Mouse (Mus musculus) CH12.LX (cell line): ENCODE results near the gene Usp32. TPM values are rescaled to one million over a fixed set of nuclear protein-coding genes. Genes with fewer than 3 reads are reported as not detected.

Experiments
- DNase-seq: peaks from one replicate; pipeline ENCODE4 v3.0.0-alpha.2; 2013; ENCODE audit errors: extremely low read depth
- H3K27ac ChIP-seq: 2 replicates; pipeline ENCODE4 v1.5.1; 2012; ENCODE audit warnings: low read depth, mild to moderate bottlenecking, control low read depth, moderate library complexity; ENCODE audit not compliant: insufficient read depth
- H3K27me3 ChIP-seq: replicated peaks from 2 replicates; pipeline ENCODE3; 2012; ENCODE audit warnings: inconsistent platforms
- H3K36me3 ChIP-seq, 2 experiments: replicated peaks in 1 of 2; 2 replicates each; pipeline versions ENCODE3 to v1.6.1; 2012; ENCODE audit warnings: inconsistent platforms in 1 of 2, low read length in 1 of 2, mild to moderate bottlenecking in 1 of 2, mixed read lengths in 1 of 2, moderate library complexity in 1 of 2; ENCODE audit not compliant: control insufficient read depth in 1 of 2, insufficient read depth in 1 of 2
- H3K4me1 ChIP-seq, 2 experiments: 2 replicates each; pipeline ENCODE4 v1.6.1; 2012; ENCODE audit warnings: inconsistent platforms in 1 of 2, moderate library complexity in 1 of 2; ENCODE audit not compliant: insufficient read depth in 2 of 2, control insufficient read depth in 1 of 2
- H3K4me2 ChIP-seq: 2 replicates; pipeline ENCODE4 v1.6.1; 2012; ENCODE audit warnings: low read depth, mild to moderate bottlenecking, control low read depth; ENCODE audit not compliant: poor library complexity, insufficient read depth, severe bottlenecking
- H3K4me3 ChIP-seq, 3 experiments: fragments of 150-350 bp in 1 of 3; sonication (generic) in 1 of 3; replicated peaks in 1 of 3; 2 replicates each; pipeline versions ENCODE3 to v1.5.1; 2011 to 2012; ENCODE audit warnings: low read depth in 2 of 3, low read length in 2 of 3, mild to moderate bottlenecking in 2 of 3, moderate library complexity in 2 of 3, control low read depth in 1 of 3, improper control_type of control experiment in 1 of 3, inconsistent platforms in 1 of 3, mixed read lengths in 1 of 3; ENCODE audit not compliant: poor library complexity in 1 of 3
- H3K79me2 ChIP-seq: replicated peaks from 2 replicates; pipeline ENCODE4 v1.6.1; 2012; ENCODE audit warnings: mild to moderate bottlenecking, moderate library complexity; ENCODE audit not compliant: control insufficient read depth, poor library complexity, insufficient read depth, severe bottlenecking; ENCODE audit errors: extremely low read depth
- H3K9ac ChIP-seq: 2 replicates; pipeline ENCODE4 v1.6.1; 2012; ENCODE audit warnings: low read depth, mild to moderate bottlenecking, control low read depth, moderate library complexity; ENCODE audit not compliant: insufficient read depth
- H3K9me3 ChIP-seq: replicated peaks from 2 replicates; pipeline ENCODE3; 2012; ENCODE audit warnings: low read length, inconsistent platforms, mixed read lengths
- CTCF ChIP-seq, 2 experiments: IDR thresholded peaks in 1 of 2; conservative IDR thresholded peaks in 1 of 2; 2 replicates each; pipeline ENCODE4 v1.5.1; 2011 to 2012; ENCODE audit warnings: low read depth in 2 of 2, low read length in 2 of 2, improper control_type of control experiment in 1 of 2, inconsistent platforms in 1 of 2, mild to moderate bottlenecking in 1 of 2, moderate library complexity in 1 of 2
- ELF1 ChIP-seq: IDR thresholded peaks from 2 replicates; pipeline ENCODE4 v1.6.1; 2014; ENCODE audit warnings: low read depth, mild to moderate bottlenecking, inconsistent platforms, low read length, improper control_type of control experiment
- EP300 ChIP-seq: IDR thresholded peaks from 2 replicates; pipeline ENCODE4 v1.6.1; 2011; ENCODE audit warnings: low read length, improper control_type of control experiment
- HCFC1 ChIP-seq: IDR thresholded peaks from 2 replicates; pipeline ENCODE4 v1.6.1; 2012; ENCODE audit warnings: low read depth, mild to moderate bottlenecking, inconsistent platforms, low read length, improper control_type of control experiment
- MXI1 ChIP-seq: IDR thresholded peaks from 2 replicates; pipeline ENCODE4 v1.6.1; 2011; ENCODE audit warnings: mild to moderate bottlenecking, low read depth, low read length, improper control_type of control experiment
- MYC ChIP-seq: IDR thresholded peaks from 2 replicates; pipeline ENCODE4 v1.6.1; 2011; ENCODE audit warnings: low read depth, mild to moderate bottlenecking, improper control_type of control experiment, low read length
- NRF1 ChIP-seq: IDR thresholded peaks from 2 replicates; pipeline ENCODE4 v1.6.1; 2014; ENCODE audit warnings: low read depth, mild to moderate bottlenecking, inconsistent platforms, low read length, improper control_type of control experiment, moderate library complexity
- RCOR1 ChIP-seq: conservative IDR thresholded peaks from 2 replicates; pipeline ENCODE4 v1.6.1; 2012; ENCODE audit warnings: low read depth, mild to moderate bottlenecking, inconsistent platforms, low read length, improper control_type of control experiment
- SMC3 ChIP-seq: IDR thresholded peaks from 2 replicates; pipeline ENCODE4 v1.6.1; 2011; ENCODE audit warnings: low read depth, low read length, improper control_type of control experiment
- USF2 ChIP-seq: conservative IDR thresholded peaks from 2 replicates; pipeline ENCODE4 v1.6.1; 2011; ENCODE audit warnings: low read depth, low read length, improper control_type of control experiment
- ZC3H11A ChIP-seq: IDR thresholded peaks from 2 replicates; pipeline ENCODE4 v1.6.1; 2012; ENCODE audit warnings: low read depth, mild to moderate bottlenecking, inconsistent platforms, low read length, improper control_type of control experiment
- dilution Hi-C: fragments of 300-500 bp; cut with MboI; formaldehyde crosslinking; loops from 2 replicates; pipeline ENCODE4 v1.14.3; 2020; ENCODE audit warnings: low sequenced_read_pairs; ENCODE audit not compliant: extremely low pct_unique_long_range_greater_than_20kb, extremely low pct_ligation_motif_present
- in situ Hi-C: fragments of 300-500 bp; cut with MboI; formaldehyde crosslinking; loops from 3 replicates; pipeline ENCODE4 v1.14.3; 2019; ENCODE audit warnings: low sequenced_read_pairs, low pct_ligation_motif_present, low pct_unique_long_range_greater_than_20kb, mixed read lengths
- polyA plus RNA-seq: library from polyadenylated mRNA; unstranded; fragments of >175 nt; gene quantifications from 2 replicates; pipeline ENCODE4 v1.2.1, GENCODE M21; 2012; ENCODE audit warnings: low read depth; ENCODE audit not compliant: insufficient read length
- total RNA-seq, 2 experiments: library from RNA; depleted of rRNA; stranded (reverse); fragments of 300-350 nt in 1 of 2; fragments of >200 nt in 1 of 2; gene quantifications; 2 replicates each; pipeline ENCODE4 v1.2.3; 2012 to 2014

The Usp32 gene
- total and polyA plus RNA-seq, 3 experiments = 7.4 to 12.0 (median 11.8) TPM

- Histone ChIP-seq H3K4me2 (no peak overlapping the region), H3K4me1 (0 out of 4 replicates have a peak, but pooled peaks cover 0 to 3% of the 10 kb centered on the region in 2 experiments), H3K27me3 (peaks cover 93% of the 10 kb centered on the region), H3K9ac (no peak overlapping the region), H3K9me3 (no peaks in the 10 kb centered on the region), H3K79me2 (no peaks in the 10 kb centered on the region), H3K27ac (no peak overlapping the region), H3K36me3 (no peaks in the 10 kb centered on the region), H3K4me3 (no peak overlapping the region)
- dilution Hi-C loops (no loop called here), in situ Hi-C loops (no loop called here)
- no peak for TF ChIP-seq NRF1
- no peak for TF ChIP-seq MXI1
- DNase-seq = no peak
These were observed 179.7 kb downstream of the Usp32 start for GRCm38 (mm10) chr11:84960291-84960690.

GRCm38 (mm10) chr11:84959701-84960181 lies 180.2 kb downstream of the Usp32 start:
- no peaks in the 10 kb centered on the region for H3K9me3 ChIP-seq
- DNase-seq = no peak
- no peaks in the 10 kb centered on the region for H3K36me3 ChIP-seq
- dilution Hi-C loops (no loop called here), in situ Hi-C loops (no loop called here)
- TF ChIP-seq RCOR1 = no peak
- no peak for TF ChIP-seq MYC
- TF ChIP-seq USF2 = no peak
- TF ChIP-seq HCFC1 = no peak
- no peak for TF ChIP-seq CTCF (conservative IDR thresholded peaks at IDR 0.05 in 1 of 2, IDR thresholded peaks at IDR 0.05 in 1 of 2; ENCODE audit: low read depth in 2 of 2, low read length in 2 of 2)
- TF ChIP-seq ELF1 = no peak
- no peak for TF ChIP-seq ZC3H11A
- H3K27ac ChIP-seq = no peak overlapping the region
- no peak overlapping the region for H3K4me3 ChIP-seq
- H3K4me2 ChIP-seq = no peak overlapping the region
- H3K79me2 ChIP-seq = no peaks in the 10 kb centered on the region
- H3K27me3 ChIP-seq = peaks cover 93% of the 10 kb centered on the region
- no peak overlapping the region for H3K9ac ChIP-seq
- H3K4me1 ChIP-seq = 0 out of 4 replicates have a peak, but pooled peaks cover 0 to 3% of the 10 kb centered on the region in 2 experiments

GRCm38 (mm10) chr11:84959181-84959580 lies 180.8 kb downstream of the Usp32 start:
- dilution Hi-C loops = no loop called here
- H3K9ac ChIP-seq = no peak overlapping the region
- H3K36me3 ChIP-seq = no peaks in the 10 kb centered on the region
- no peaks in the 10 kb centered on the region for H3K9me3 ChIP-seq
- H3K27ac ChIP-seq = no peak overlapping the region
- H3K79me2 ChIP-seq = no peaks in the 10 kb centered on the region
- no peak overlapping the region for H3K4me2 ChIP-seq
- 0 out of 4 replicates have a peak, but pooled peaks cover 0 to 3% of the 10 kb centered on the region in 2 experiments for H3K4me1 ChIP-seq
- DNase-seq = no peak
- peaks cover 91% of the 10 kb centered on the region for H3K27me3 ChIP-seq
- in situ Hi-C loops = no loop called here
- TF ChIP-seq SMC3 (no peak), EP300 (no peak)
- no peak overlapping the region for H3K4me3 ChIP-seq
